Mouse (Mus musculus) limb, embryonic 14.5 days (tissue): ENCODE data around the gene Gpr68. TPM values are rescaled to one million over a fixed set of nuclear protein-coding genes. Genes with fewer than 3 reads are reported as not detected.

ENCODE experiments used
- ATAC-seq: fragments of 200-750 bp; cut with Nextera tagmentation; 2 replicates; pipeline ENCODE4 v1.8.0; 2017; ENCODE audit warnings: low read depth, moderate number of reproducible peaks, moderate TSS enrichment; ENCODE audit not compliant: low FRiP score
- DNase-seq: peaks from one replicate; pipeline ENCODE4 v3.0.0-alpha.2; 2015; ENCODE audit warnings: low spot score
- H3K27ac ChIP-seq: fragments of 300-500 bp; sonication (generic); replicated peaks from 2 replicates; pipeline ENCODE4 v1.5.1; 2014; ENCODE audit warnings: low read depth, mild to moderate bottlenecking, low read length, moderate library complexity, mixed read lengths
- H3K27me3 ChIP-seq: fragments of 300-500 bp; sonication (generic); 2 replicates; pipeline ENCODE4 v1.6.1; 2014; ENCODE audit warnings: low read length, mixed read lengths; ENCODE audit not compliant: control insufficient read depth, insufficient read depth
- H3K36me3 ChIP-seq: fragments of 300-500 bp; sonication (generic); 2 replicates; pipeline ENCODE4 v1.6.1; 2014; ENCODE audit warnings: mild to moderate bottlenecking, low read length, moderate library complexity, mixed read lengths; ENCODE audit not compliant: control insufficient read depth, insufficient read depth
- H3K4me1 ChIP-seq: fragments of 300-500 bp; sonication (generic); 2 replicates; pipeline ENCODE4 v1.6.1; 2014; ENCODE audit warnings: antibody characterized with exemption, low read length, mixed read lengths; ENCODE audit not compliant: control insufficient read depth, insufficient read depth
- H3K4me2 ChIP-seq: fragments of 300-500 bp; sonication (generic); replicated peaks from 2 replicates; pipeline ENCODE4 v1.6.1; 2014; ENCODE audit warnings: low read depth, mild to moderate bottlenecking, low read length, moderate library complexity; ENCODE audit not compliant: severe bottlenecking
- H3K4me3 ChIP-seq: fragments of 300-500 bp; sonication (generic); replicated peaks from 2 replicates; pipeline ENCODE4 v1.5.1; 2014; ENCODE audit warnings: low read length
- H3K9ac ChIP-seq: fragments of 300-500 bp; sonication (generic); 2 replicates; pipeline ENCODE4 v1.6.1; 2014; ENCODE audit warnings: mild to moderate bottlenecking, low read depth, low read length, moderate library complexity; ENCODE audit not compliant: severe bottlenecking
- H3K9me3 ChIP-seq: fragments of 300-500 bp; sonication (generic); 2 replicates; pipeline ENCODE4 v1.6.1; 2016; ENCODE audit warnings: low read length; ENCODE audit not compliant: control insufficient read depth
- POLR2A ChIP-seq: fragments of 200-500 bp; IDR thresholded peaks from 2 replicates; pipeline ENCODE4 v1.8.0; 2012; ENCODE audit warnings: inconsistent platforms, mild to moderate bottlenecking, moderate library complexity, borderline replicate concordance; ENCODE audit not compliant: insufficient read depth, insufficient read length; ENCODE audit errors: extremely low read depth
- WGBS: fragments of 180-500 bp; shearing (Covaris S2); extraction: QIAGEN DNeasy Blood & Tissue Kit; methylation state at CpG from one replicate; pipeline ENCODE4 v1.1.7; 2014; 5-methylcytosine and 5-hydroxymethylcytosine counted together
- polyA plus RNA-seq, 2 experiments: library from polyadenylated mRNA; depleted of rRNA in 1 of 2; stranded (reverse) in 1 of 2; unstranded in 1 of 2; fragments of >200 nt; fragmentation: Nextera tagmentation in 1 of 2; extraction: Ambion mirVana in 1 of 2; gene quantifications; 2 replicates each; pipeline versions ENCODE4 v1.2.1 to v1.2.3; 2012 to 2014

The Gpr68 gene
- polyA plus RNA-seq, 2 experiments: 0.19 to 0.79 TPM

GRCm38 (mm10) chr12:100831629-100832325 is 76.2 kb downstream of the Gpr68 start:
- Histone ChIP-seq H3K36me3 (no peaks in the 10 kb centered on the region), H3K27ac (no peak overlapping the region), H3K9ac (no peak overlapping the region), H3K4me1 (no peaks in the 10 kb centered on the region), H3K9me3 (no peaks in the 10 kb centered on the region), H3K27me3 (no peaks in the 10 kb centered on the region), H3K4me2 (no peak overlapping the region), H3K4me3 (no peak overlapping the region)
- DNase-seq: no peak
- 74% methylated on average over 8 of the region's 8 CpGs for WGBS
- ATAC-seq: no peak
- no peak for TF ChIP-seq POLR2A

GRCm38 (mm10) chr12:100831021-100831420 is 77.0 kb downstream of the Gpr68 start:
- ATAC-seq: no peak

More at GRCm38 (mm10) chr12:100831021-100831420, 77.0 kb downstream of the Gpr68 start:
- Histone ChIP-seq H3K27ac (no peak overlapping the region), H3K36me3 (no peaks in the 10 kb centered on the region), H3K4me2 (no peak overlapping the region), H3K27me3 (no peaks in the 10 kb centered on the region), H3K9me3 (no peaks in the 10 kb centered on the region), H3K4me3 (no peak overlapping the region), H3K9ac (no peak overlapping the region), H3K4me1 (no peaks in the 10 kb centered on the region)
- no peak for TF ChIP-seq POLR2A
- no peak for DNase-seq
- WGBS: 84% methylated on average over 2 of the region's 2 CpGs

Other genes starting within 250 kb of the Gpr68 start
- 5.1 and 5.7 TPM in 2 replicates for gene Rps6ka5, start 181.2 kb downstream of the Gpr68 start, polyA plus RNA-seq (2012; rRNA removed)
- 4.4 and 5.5 TPM in 2 replicates for gene Rps6ka5, start 181.2 kb downstream of the Gpr68 start, polyA plus RNA-seq (2014; fragmentation: Nextera tagmentation; extraction: Ambion mirVana)
- 2.3 and 3.1 TPM in 2 replicates for gene Dglucy, start 129.1 kb downstream of the Gpr68 start, polyA plus RNA-seq (2012; rRNA removed)
- 2.0 and 3.1 TPM in 2 replicates for gene Dglucy, start 129.1 kb downstream of the Gpr68 start, polyA plus RNA-seq (2014; fragmentation: Nextera tagmentation; extraction: Ambion mirVana)
- gene Ccdc88c, start 120.9 kb upstream of the Gpr68 start, polyA plus RNA-seq (2012; rRNA removed): 5.5 and 6.5 TPM in 2 replicates
- 4.9 and 5.2 TPM in 2 replicates for gene Ccdc88c, start 120.9 kb upstream of the Gpr68 start, polyA plus RNA-seq (2014; fragmentation: Nextera tagmentation; extraction: Ambion mirVana)
- 35.4 and 44.9 TPM in 2 replicates for gene Ppp4r3a, start 175.5 kb upstream of the Gpr68 start, polyA plus RNA-seq (2012; rRNA removed)
- gene Ppp4r3a, start 175.5 kb upstream of the Gpr68 start, polyA plus RNA-seq (2014; fragmentation: Nextera tagmentation; extraction: Ambion mirVana): 40.3 and 45.1 TPM in 2 replicates